Mouse (Mus musculus) midbrain, embryonic 13.5 days (tissue): ENCODE results near the gene Babam2. TPM values are rescaled to one million over a fixed set of nuclear protein-coding genes. Genes with fewer than 3 reads are reported as not detected.
"Not testable (repeated sequence)": the region's sequence is repeated elsewhere in the genome, so short reads cannot be mapped to it uniquely, and the experiment has no call there.

ENCODE experiments used
- ATAC-seq: fragments of 200-750 bp; cut with Nextera tagmentation; 2 replicates; pipeline ENCODE4 v1.8.0; 2017; ENCODE audit warnings: mild to moderate bottlenecking, moderate TSS enrichment, moderate library complexity
- H3K27ac ChIP-seq: fragments of 300-500 bp; sonication (generic); 2 replicates; pipeline ENCODE4 v1.5.1; 2015; ENCODE audit warnings: inconsistent platforms, mild to moderate bottlenecking, moderate library complexity
- H3K27me3 ChIP-seq: fragments of 300-500 bp; sonication (generic); 2 replicates; pipeline ENCODE4 v1.6.1; 2015; ENCODE audit warnings: mild to moderate bottlenecking, inconsistent platforms
- H3K36me3 ChIP-seq: fragments of 300-500 bp; sonication (generic); 2 replicates; pipeline ENCODE4 v1.6.1; 2015; ENCODE audit warnings: mild to moderate bottlenecking, inconsistent platforms
- H3K4me1 ChIP-seq: fragments of 300-500 bp; sonication (generic); replicated peaks from 2 replicates; pipeline ENCODE4 v1.6.1; 2015; ENCODE audit warnings: inconsistent platforms
- H3K4me2 ChIP-seq: fragments of 300-500 bp; sonication (generic); replicated peaks from 2 replicates; pipeline ENCODE4 v1.6.1; 2015; ENCODE audit warnings: moderate library complexity, mild to moderate bottlenecking, inconsistent platforms
- H3K4me3 ChIP-seq: fragments of 300-500 bp; sonication (generic); replicated peaks from 2 replicates; pipeline ENCODE4 v1.5.1; 2015; ENCODE audit warnings: mild to moderate bottlenecking, inconsistent platforms
- H3K9ac ChIP-seq: fragments of 300-500 bp; sonication (generic); replicated peaks from 2 replicates; pipeline ENCODE4 v1.6.1; 2015; ENCODE audit warnings: mild to moderate bottlenecking, inconsistent platforms
- H3K9me3 ChIP-seq: fragments of 300-500 bp; sonication (generic); 2 replicates; pipeline ENCODE4 v1.6.1; 2016; ENCODE audit warnings: mild to moderate bottlenecking, inconsistent platforms
- WGBS: fragments of 180-500 bp; shearing (Covaris S2); methylation state at CpG from one replicate; pipeline ENCODE4 v1.1.7; 2015; 5-methylcytosine and 5-hydroxymethylcytosine counted together
- polyA plus RNA-seq: library from polyadenylated mRNA; unstranded; fragments of >200 nt; fragmentation: Nextera tagmentation; extraction: Ambion mirVana; gene quantifications from 2 replicates; pipeline ENCODE4 v1.2.1, GENCODE M21; 2015

Babam2 gene
- polyA plus RNA-seq, 1 experiment from 2014 or later = 63.4 TPM

GRCm38 (mm10) chr5:31966741-31967140, 269.3 kb downstream of the Babam2 start:
- H3K9ac ChIP-seq = no peak overlapping the region
- H3K9me3 ChIP-seq = no peaks in the 10 kb centered on the region
- H3K4me2 ChIP-seq = no peak overlapping the region
- H3K27me3 ChIP-seq = no peaks in the 10 kb centered on the region
- WGBS = 59% methylated on average over 5 of the region's 5 CpGs
- no peak overlapping the region for H3K4me3 ChIP-seq
- no peaks in the 10 kb centered on the region for H3K36me3 ChIP-seq
- ATAC-seq = no peak
- H3K4me1 ChIP-seq = no peaks in the 10 kb centered on the region
- no peak overlapping the region for H3K27ac ChIP-seq

GRCm38 (mm10) chr5:31967526-31967925, 270.0 kb downstream of the Babam2 start:
- Histone ChIP-seq H3K4me1 (no peaks in the 10 kb centered on the region), H3K36me3 (no peaks in the 10 kb centered on the region), H3K27ac (no peak overlapping the region), H3K9ac (no peak overlapping the region), H3K4me2 (no peak overlapping the region), H3K27me3 (no peaks in the 10 kb centered on the region), H3K4me3 (no peak overlapping the region), H3K9me3 (no peaks in the 10 kb centered on the region)
- WGBS = 92% methylated on average over 4 of the region's 4 CpGs
- no peak for ATAC-seq

GRCm38 (mm10) chr5:31968046-31968506, 270.6 kb downstream of the Babam2 start:
- Histone ChIP-seq H3K9me3 (no peaks in the 10 kb centered on the region), H3K27ac (no peak overlapping the region), H3K27me3 (no peaks in the 10 kb centered on the region), H3K36me3 (no peaks in the 10 kb centered on the region), H3K9ac (no peak overlapping the region), H3K4me1 (no peaks in the 10 kb centered on the region), H3K4me2 (no peak overlapping the region), H3K4me3 (no peak overlapping the region)
- ATAC-seq = no peak
- 82% methylated on average over 6 of the region's 6 CpGs for WGBS

GRCm38 (mm10) chr5:31972416-31972815, 274.9 kb downstream of the Babam2 start:
- not testable (repeated sequence) for ATAC-seq, H3K4me1 ChIP-seq, H3K9me3 ChIP-seq, H3K27me3 ChIP-seq, H3K27ac ChIP-seq, H3K4me3 ChIP-seq, H3K9ac ChIP-seq, H3K4me2 ChIP-seq, H3K36me3 ChIP-seq
- 75% methylated on average over 1 of the region's 1 CpGs for WGBS

GRCm38 (mm10) chr5:31974614-31975168, 277.2 kb downstream of the Babam2 start:
- no peaks in the 10 kb centered on the region; the same call in 1 of the 2 replicates for H3K4me1 ChIP-seq
- no peak overlapping the region for H3K9ac ChIP-seq
- no peak for ATAC-seq
- no peaks in the 10 kb centered on the region for H3K27me3 ChIP-seq
- H3K4me2 ChIP-seq = no peak overlapping the region
- no peak overlapping the region for H3K27ac ChIP-seq
- no peaks in the 10 kb centered on the region for H3K36me3 ChIP-seq
- no peaks in the 10 kb centered on the region for H3K9me3 ChIP-seq
- H3K4me3 ChIP-seq = no peak overlapping the region
- WGBS = 73% methylated on average over 3 of the region's 3 CpGs

GRCm38 (mm10) chr5:31982061-31982460, 284.6 kb downstream of the Babam2 start:
- no peak overlapping the region for H3K27ac ChIP-seq
- H3K4me3 ChIP-seq = no peak overlapping the region
- no peaks in the 10 kb centered on the region for H3K36me3 ChIP-seq
- no peaks in the 10 kb centered on the region for H3K9me3 ChIP-seq
- 92% methylated on average over 5 of the region's 5 CpGs for WGBS
- no peaks in the 10 kb centered on the region for H3K27me3 ChIP-seq
- no peaks in the 10 kb centered on the region for H3K4me1 ChIP-seq
- no peak for ATAC-seq
- H3K4me2 ChIP-seq = no peak overlapping the region
- no peak overlapping the region for H3K9ac ChIP-seq

- no peaks in the 10 kb centered on the region for H3K36me3 ChIP-seq
- H3K27ac ChIP-seq = no peak overlapping the region
- H3K4me3 ChIP-seq = no peak overlapping the region
- no peak overlapping the region for H3K4me2 ChIP-seq
- H3K27me3 ChIP-seq = no peaks in the 10 kb centered on the region
- H3K4me1 ChIP-seq = no peaks in the 10 kb centered on the region
- 88% methylated on average over 7 of the region's 7 CpGs for WGBS
- H3K9ac ChIP-seq = no peak overlapping the region
- no peak for ATAC-seq
- no peaks in the 10 kb centered on the region for H3K9me3 ChIP-seq
Measured at GRCm38 (mm10) chr5:31983161-31983560, 285.7 kb downstream of the Babam2 start.

- Histone ChIP-seq H3K4me1 (no peaks in the 10 kb centered on the region), H3K27ac (no peak overlapping the region), H3K27me3 (no peaks in the 10 kb centered on the region), H3K9ac (no peak overlapping the region), H3K4me3 (no peak overlapping the region), H3K36me3 (no peaks in the 10 kb centered on the region), H3K4me2 (no peak overlapping the region), H3K9me3 (no peaks in the 10 kb centered on the region)
- ATAC-seq = no peak
- 90% methylated on average over 2 of the region's 2 CpGs for WGBS
Measured at GRCm38 (mm10) chr5:31983817-31984368, 286.4 kb downstream of the Babam2 start.

- no peak overlapping the region for H3K27ac ChIP-seq
- WGBS = 91% methylated on average over 13 of the region's 13 CpGs
- no peak overlapping the region for H3K9ac ChIP-seq
- no peak overlapping the region for H3K4me2 ChIP-seq
- ATAC-seq = no peak
- H3K36me3 ChIP-seq = no peaks in the 10 kb centered on the region
- H3K4me3 ChIP-seq = no peak overlapping the region
- no peaks in the 10 kb centered on the region for H3K27me3 ChIP-seq
- no peaks in the 10 kb centered on the region for H3K4me1 ChIP-seq
- H3K9me3 ChIP-seq = no peaks in the 10 kb centered on the region
Measured at GRCm38 (mm10) chr5:31984369-31984961, 287.0 kb downstream of the Babam2 start.

GRCm38 (mm10) chr5:31985021-31985420, 287.5 kb downstream of the Babam2 start:
- no peak for ATAC-seq
- Histone ChIP-seq H3K4me1 (no peaks in the 10 kb centered on the region), H3K9me3 (no peaks in the 10 kb centered on the region), H3K4me2 (no peak overlapping the region), H3K27ac (no peak overlapping the region), H3K9ac (no peak overlapping the region), H3K27me3 (no peaks in the 10 kb centered on the region), H3K36me3 (no peaks in the 10 kb centered on the region), H3K4me3 (no peak overlapping the region)
- WGBS = 80% methylated on average over 2 of the region's 2 CpGs

- no peak for ATAC-seq
- H3K27me3 ChIP-seq = no peaks in the 10 kb centered on the region
- no peak overlapping the region for H3K4me2 ChIP-seq
- no peaks in the 10 kb centered on the region for H3K36me3 ChIP-seq
- no peaks in the 10 kb centered on the region for H3K4me1 ChIP-seq
- no peaks in the 10 kb centered on the region for H3K9me3 ChIP-seq
- WGBS = 94% methylated on average over 11 of the region's 11 CpGs
- H3K27ac ChIP-seq = no peak overlapping the region
- no peak overlapping the region for H3K9ac ChIP-seq
- H3K4me3 ChIP-seq = no peak overlapping the region
Measured at GRCm38 (mm10) chr5:31987541-31988307, 290.2 kb downstream of the Babam2 start.

GRCm38 (mm10) chr5:31997189-31997954, 299.9 kb downstream of the Babam2 start:
- ATAC-seq = no peak
- Histone ChIP-seq H3K9ac (no peak overlapping the region), H3K4me3 (no peak overlapping the region), H3K36me3 (no peaks in the 10 kb centered on the region), H3K27me3 (no peaks in the 10 kb centered on the region), H3K9me3 (no peaks in the 10 kb centered on the region), H3K27ac (no peak overlapping the region), H3K4me1 (no peaks in the 10 kb centered on the region), H3K4me2 (no peak overlapping the region)
- 90% methylated on average over 4 of the region's 4 CpGs for WGBS
